Mouse (Mus musculus) adrenal gland (tissue): ENCODE measurements around the gene Gm8765.
"Not testable (repeated sequence)": the region's sequence is repeated elsewhere in the genome, so short reads cannot be mapped to it uniquely, and the experiment has no call there.

Experiments
- intact Hi-C: fragments of 180-260 bp; cut with DNase I; formaldehyde crosslinking; loops from one replicate; pipeline ENCODE4 v1.15.1; 2025
- long read RNA-seq, 2 experiments: library from polyadenylated mRNA; unstranded; transcript quantifications; one replicate each; pipeline ENCODE4 v2.0.0; 2020; ENCODE audit warnings: borderline replicate concordance in 1 of 2; ENCODE audit not compliant: insufficient replicate concordance in 1 of 2
- microRNA-seq, 2 experiments: library from miRNA; unstranded; fragments of <30 nt; microRNA quantifications; one replicate each; pipeline ENCODE4; 2019

Gm8765 gene
- long read RNA-seq, experiment 1, result 0 reads
- long read RNA-seq, experiment 2, result 0 reads

DNA sequence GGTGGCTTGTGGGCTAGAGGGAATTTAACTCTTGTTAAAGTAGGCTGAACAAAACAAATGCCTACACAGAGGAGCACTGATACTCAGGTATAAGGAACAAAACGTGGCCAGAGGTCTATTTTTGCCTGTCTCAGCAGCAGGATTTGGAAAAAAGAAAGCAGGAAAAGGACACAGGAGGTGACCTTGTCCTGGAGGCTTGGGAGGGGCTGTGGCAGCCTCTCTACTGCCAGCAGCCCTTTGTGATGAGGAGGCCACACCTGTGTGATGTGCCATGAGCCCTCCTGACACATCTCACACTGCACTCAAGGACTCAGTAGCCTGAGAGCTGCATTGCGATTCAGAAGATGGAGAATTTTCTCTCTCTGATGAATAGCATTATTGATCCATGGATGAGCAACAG is at the start of gene Gm8765:
Gene Gm8765, plus strand, starts transcription at position 301 of the 400 bp plus-strand sequence.
- intact Hi-C loops, result not testable (repeated sequence)

DNA sequence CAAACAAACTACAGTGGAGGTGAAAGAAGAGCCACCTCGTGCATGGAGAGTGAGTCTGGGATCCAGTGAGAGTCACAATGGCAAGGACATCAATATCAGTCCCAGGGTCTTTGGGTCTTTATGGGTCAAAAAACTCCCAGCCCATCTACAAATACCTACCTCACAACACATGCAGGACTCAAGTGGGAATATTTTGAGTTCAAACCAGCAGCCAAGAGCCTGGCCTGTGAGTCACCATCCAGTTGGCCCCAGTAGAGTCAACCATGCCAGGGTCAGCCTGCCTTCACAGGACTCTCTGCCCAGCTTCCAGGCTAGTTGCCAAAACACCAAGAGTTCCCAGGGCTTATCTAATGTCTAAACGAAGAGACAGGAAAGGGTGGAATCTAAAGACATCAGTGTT is 49.3 kb upstream of the Gm8765 start:
- intact Hi-C loops, result not testable (repeated sequence)

GRCm38 (mm10) chr13:50750282-50750681 is 52.2 kb downstream of the Gm8765 start:
- intact Hi-C loops, result not testable (repeated sequence)

GRCm38 (mm10) chr13:50751732-50752131 is 53.6 kb downstream of the Gm8765 start:
- intact Hi-C loops, result no loop called here

- intact Hi-C loops, result not testable (repeated sequence)
Observed at GRCm38 (mm10) chr13:50752961-50753360, 54.8 kb downstream of the Gm8765 start.

Small RNA genes lying within 50 kb of the gene (microRNA-seq; reads per million reads assigned to microRNA genes)
- 0 reads per million in 2 experiments for gene Gm23952
